Mouse (Mus musculus): ENCODE results near the gene Hist3h2a.

Hist3h2a gene

GRCm38 (mm10) chr11:58954420-58955142 is at the start of gene Hist3h2a, which contains the start of gene Trim17:
Gene Hist3h2a (plus strand): TSS chr11:58954685.
Gene Trim17 (plus strand): TSS chr11:58954685.
- in situ Hi-C loops (cut with MboI; ENCODE audit: low sequenced_read_pairs): no loop called here

DNA sequence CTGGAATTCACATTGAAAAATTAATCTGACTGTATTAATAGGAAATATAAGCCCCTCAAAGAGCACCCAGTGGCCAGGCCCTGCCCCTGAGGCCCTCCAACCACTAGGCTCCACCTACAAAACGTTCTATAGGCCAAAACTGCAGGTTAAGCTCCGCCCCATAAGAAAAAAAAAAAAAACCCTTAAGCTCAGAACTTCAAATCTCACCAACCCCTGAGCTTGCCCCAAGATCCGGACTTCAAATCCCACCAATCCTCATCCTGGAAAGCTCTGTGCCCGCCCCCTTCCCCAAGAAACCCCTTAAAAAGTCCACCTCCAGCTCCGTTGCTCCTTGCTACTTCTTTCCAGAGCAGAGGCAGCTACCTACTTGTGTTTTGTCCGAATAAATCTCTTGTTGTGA is 49.6 kb upstream of the Hist3h2a start:
- in situ Hi-C loops (cut with MboI; ENCODE audit: low sequenced_read_pairs): no loop called here

DNA sequence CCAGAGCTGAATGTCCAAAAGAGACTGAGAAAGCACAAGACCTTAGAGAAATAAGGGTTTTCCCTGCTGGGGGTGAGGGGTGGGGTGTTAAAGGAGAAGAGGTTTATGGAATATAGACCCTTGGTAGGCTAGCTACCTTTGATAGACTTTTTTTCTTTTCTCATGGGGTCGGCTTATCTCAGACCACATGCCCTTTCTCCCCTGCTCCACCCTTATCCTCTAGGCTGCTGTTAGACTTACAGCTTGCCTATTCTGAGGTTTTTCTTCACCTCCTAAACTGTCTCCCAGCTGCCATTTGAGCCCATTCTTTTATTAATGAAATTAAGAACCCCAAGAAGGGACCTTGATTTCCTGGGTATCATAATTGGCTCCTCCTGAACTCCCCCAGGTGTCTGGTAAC is 40.7 kb upstream of the Hist3h2a start:
- in situ Hi-C loops (cut with MboI; ENCODE audit: low sequenced_read_pairs): no loop called here

DNA sequence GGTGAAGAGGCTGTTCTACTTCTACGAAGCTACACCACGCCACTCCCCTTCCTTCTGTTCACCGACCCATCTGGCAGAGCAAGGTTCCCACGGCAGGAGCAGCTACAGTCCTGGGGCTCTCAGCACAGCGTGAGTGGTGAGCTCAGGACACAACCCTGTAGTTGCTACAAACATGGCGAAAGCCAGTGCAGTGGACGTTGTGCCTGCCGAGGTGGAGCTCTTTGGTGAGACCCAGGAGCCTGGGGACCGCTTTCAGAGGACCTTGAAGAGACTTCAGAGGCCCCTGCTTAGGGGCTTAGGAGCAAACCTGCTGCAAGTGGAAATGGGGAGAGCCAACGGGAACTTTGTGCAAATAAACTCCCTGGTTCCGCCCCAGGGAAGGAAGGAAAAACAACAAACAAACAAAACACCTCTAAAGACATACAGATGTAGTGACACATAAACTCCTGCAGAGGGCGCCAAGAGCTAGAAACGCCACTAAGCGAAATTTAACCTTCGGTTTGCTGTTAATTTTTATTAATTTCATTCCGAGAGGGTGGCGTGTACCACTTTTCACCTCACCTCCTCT is 39.9 kb upstream of the Hist3h2a start:
- in situ Hi-C loops (cut with MboI; ENCODE audit: low sequenced_read_pairs): no loop called here

DNA sequence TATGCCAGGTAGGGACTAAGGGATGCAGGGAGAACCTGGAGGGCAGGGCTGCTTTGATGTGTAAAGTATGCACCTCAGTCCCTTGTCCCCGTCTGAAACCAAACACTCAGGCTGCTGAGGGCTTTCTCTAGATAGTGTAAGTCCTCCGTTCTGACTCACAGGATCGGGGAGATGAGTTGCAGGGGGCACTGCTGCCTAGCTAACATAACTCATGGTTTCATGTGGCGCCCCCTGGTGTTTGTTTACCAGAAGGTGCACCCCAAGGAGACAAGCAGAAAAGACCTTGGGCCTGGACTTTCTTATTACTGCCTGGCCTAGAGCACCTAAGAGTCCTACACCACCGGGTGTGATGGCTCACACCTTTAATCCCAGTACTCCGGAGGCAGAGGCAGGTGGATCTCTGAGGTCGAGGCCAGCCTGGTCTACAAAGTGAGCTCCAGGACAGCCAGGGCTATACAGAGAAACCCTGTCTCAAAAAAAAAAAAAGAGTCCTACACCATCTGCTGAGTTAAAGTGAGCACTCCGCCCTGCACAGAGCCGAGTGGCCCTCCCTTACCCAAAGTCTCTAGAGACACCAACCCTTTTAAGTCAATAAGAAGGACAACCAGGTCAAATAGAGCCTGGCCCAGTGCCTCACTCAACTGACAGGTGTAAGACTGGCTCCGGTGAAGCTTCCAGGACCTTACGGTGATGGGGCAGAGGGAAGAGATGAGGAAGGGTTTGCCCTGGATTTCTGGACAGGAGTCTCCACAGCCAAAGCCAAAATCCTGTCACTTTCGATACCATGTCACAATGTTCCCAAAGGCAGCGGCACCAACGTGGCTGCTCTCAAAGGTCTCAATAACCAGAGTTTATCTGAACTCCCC is 37.4 kb upstream of the Hist3h2a start:
- in situ Hi-C loops (cut with MboI; ENCODE audit: low sequenced_read_pairs): no loop called here

GRCm38 (mm10) chr11:58917745-58918366 is 36.6 kb upstream of the Hist3h2a start, which contains the start of gene Btnl10:
Gene Btnl10 (plus strand): TSS chr11:58917908.
- in situ Hi-C loops (cut with MboI; ENCODE audit: low sequenced_read_pairs): no loop called here

DNA sequence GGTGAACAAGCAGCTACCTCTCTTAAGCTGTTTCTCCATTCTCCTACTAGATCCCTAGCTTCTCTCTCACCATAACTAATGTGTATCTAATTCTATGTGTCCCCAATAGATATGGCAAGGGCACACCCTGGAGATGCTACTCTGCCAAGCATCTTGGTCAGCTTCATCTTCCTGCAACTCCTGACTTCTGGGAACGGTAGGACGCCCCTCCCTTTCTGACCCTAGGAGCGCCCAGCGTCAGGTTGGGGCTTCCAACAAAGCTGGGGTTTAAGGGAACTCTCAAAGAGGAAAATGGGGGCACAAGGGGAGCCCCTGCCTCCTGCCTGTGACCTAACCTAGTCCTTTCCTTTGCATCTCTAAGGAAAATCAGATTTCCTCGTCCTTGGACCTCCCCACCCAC is 35.7 kb upstream of the Hist3h2a start:
- in situ Hi-C loops (cut with MboI; ENCODE audit: low sequenced_read_pairs): no loop called here

- in situ Hi-C loops (cut with MboI; ENCODE audit: low sequenced_read_pairs): no loop called here
These were observed 32.1 kb upstream of the Hist3h2a start for GRCm38 (mm10) chr11:58922420-58922819.

DNA sequence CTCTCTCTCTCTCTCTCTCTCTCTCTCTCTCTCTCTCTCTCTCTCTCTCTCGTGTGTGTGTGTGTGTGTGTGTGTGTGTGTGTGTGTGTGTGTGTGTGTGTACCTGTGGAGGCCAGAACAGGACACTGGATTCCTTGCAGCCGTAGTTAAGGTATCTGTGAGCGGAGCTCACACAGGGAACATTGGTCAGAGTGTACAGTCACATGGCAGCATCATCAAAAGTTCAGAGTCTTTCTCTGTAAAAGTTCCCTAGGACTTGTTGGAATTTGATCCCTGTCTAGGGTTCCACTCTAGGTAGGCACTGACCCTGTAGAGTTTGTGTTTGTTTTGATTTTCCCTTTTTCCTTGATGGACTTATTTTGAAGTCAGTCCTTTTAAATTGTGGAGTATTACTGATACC is 27.8 kb upstream of the Hist3h2a start:
- in situ Hi-C loops (cut with MboI; ENCODE audit: low sequenced_read_pairs): no loop called here

GRCm38 (mm10) chr11:58927053-58927452 is 27.4 kb upstream of the Hist3h2a start:
- in situ Hi-C loops (cut with MboI; ENCODE audit: low sequenced_read_pairs): no loop called here

DNA sequence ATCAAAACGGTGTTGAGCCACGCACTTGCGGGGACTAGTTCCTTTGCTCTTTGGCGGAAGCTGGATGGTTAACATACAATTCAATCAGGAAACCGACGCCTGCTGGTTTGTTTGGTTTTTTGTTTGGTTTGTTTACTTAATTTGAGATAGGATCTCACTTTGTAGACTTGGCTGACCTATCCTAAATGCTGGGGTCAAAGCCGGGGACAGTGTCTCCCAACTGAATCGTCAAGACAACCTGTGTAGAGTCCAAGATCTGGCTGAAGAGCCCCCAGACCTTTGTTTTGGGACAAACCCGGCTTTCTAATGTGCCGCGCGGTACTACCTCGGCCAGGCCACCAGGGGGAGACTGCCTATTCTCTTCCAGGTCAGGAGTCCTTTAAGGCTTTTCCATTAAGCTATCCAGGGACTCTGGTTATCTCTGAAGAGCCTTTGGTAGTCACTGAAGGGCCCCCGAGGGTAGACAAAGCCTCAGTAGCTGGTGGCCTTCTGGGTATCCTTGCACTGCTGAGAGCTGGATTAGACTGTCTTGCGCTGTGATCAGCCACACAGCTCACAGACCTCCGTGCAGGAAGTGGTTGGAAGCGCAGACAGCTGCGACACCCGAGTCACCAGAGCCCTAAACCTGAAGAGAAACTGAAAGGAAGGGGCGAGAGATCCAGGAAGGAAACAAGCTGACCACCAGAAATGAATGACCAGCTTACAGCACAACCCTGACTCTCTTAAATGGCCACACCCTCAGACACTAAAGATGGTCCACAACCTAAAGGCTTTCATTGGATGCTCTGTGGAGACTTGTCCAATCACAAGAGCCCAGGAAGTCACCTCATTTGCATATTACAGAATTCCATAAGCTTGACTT is 26.5 kb upstream of the Hist3h2a start:
- in situ Hi-C loops (cut with MboI; ENCODE audit: low sequenced_read_pairs): no loop called here

GRCm38 (mm10) chr11:58929055-58929454 is 25.4 kb upstream of the Hist3h2a start:
- in situ Hi-C loops (cut with MboI; ENCODE audit: low sequenced_read_pairs): no loop called here

DNA sequence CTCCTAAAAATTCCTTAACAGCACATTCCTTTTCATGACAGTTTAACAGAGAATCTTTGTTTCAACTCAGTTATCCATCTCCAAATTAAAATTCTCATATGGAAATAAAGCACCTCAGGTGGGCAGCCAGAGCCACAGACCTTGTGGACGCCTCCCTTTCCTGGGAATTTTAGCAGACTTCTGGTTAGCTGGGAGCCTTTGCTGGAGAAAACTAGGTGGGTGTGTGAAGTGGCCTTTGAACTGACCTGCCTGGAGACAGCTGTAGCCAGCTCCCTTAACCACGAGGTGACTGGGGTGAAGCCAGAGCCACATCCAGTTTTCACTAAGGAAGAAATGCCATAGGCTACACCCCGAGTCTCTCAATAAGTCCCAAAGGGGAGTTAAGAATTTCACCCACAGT is 24.8 kb upstream of the Hist3h2a start:
- in situ Hi-C loops (cut with MboI; ENCODE audit: low sequenced_read_pairs): no loop called here

DNA sequence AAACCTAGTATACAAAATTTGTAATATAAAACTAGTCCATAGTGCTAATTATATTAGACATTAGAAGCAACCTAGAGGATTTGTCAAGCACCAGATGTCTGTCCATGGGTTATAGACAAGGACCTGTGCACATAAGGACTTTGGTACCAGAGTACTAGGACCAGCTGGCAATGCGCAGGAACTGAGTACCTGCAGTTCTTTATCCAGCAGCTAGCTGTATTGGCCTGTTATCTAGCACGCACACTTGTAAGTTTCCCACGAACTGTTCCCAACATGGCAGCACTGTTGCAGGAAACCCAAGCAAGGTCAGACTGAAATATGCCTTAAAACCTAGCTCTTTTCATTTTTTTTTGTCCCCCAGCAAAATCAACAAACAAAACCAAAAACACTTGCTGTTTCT is 24.2 kb upstream of the Hist3h2a start:
- in situ Hi-C loops (cut with MboI; ENCODE audit: low sequenced_read_pairs): no loop called here

- in situ Hi-C loops (cut with MboI; ENCODE audit: low sequenced_read_pairs): no loop called here
These were observed 22.9 kb upstream of the Hist3h2a start for GRCm38 (mm10) chr11:58931576-58931975.

DNA sequence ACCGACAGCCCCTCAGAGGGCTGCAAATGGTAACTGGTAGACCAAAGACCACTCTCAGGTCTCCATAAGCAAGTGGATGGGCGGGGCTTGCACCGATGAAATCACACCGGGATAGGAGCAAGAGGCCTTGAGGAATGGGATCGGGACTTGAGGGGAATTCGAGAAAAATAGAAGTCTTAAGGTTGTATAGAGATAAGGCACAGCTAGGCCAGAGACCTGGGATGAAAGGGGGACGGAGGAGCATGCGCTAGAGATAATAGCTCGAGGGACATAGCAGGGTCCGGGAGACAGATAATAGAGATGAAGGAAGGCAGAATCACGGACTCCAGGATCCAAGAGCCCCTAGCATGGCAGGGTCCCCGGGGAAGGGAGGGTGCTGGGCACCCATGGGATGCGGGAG is 16.6 kb upstream of the Hist3h2a start:
- in situ Hi-C loops (cut with MboI; ENCODE audit: low sequenced_read_pairs): no loop called here

DNA sequence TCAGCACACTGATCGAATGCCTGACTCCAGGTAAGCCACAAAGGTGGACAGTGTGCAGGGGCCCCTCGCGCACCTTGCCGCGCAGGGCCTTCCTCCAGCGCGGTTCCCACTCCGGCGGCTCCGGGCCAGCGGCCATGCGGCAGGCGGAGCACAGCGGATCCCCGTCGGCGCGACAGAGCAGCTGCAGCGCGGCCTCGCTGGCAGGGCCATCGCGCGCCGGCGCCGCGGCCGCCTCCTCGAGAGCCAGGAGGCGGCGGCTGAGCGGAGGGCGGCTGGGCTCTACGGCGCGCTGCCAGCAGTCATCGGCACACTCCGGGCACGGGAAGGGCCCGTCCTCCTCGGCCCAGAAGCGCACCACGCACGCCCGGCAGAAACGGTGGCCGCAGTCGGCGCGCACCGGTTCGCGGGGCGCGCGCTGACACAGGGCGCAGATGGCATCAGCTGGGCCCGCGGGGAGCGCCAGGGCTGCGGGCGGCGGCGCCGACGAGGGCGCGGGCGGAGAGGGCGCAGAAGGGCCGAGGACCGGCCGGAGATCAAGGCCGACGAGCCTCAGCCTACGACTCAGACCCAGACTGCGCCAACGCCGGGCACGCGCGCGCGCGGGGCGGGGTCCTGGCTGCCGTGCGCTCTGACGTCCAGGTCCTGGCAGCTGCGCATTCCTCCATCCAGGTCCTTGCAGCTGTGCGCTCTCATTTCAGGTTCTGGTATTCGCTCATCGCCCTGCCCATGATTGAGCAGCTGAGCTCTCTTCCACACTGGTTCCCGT is 16.0 kb upstream of the Hist3h2a start, which contains the start of gene Rnf187:
TSS of gene Rnf187 (minus strand) at position 595 of the 766 bp plus-strand sequence.
- in situ Hi-C loops (cut with MboI; ENCODE audit: low sequenced_read_pairs): no loop called here

GRCm38 (mm10) chr11:58939088-58939439 is 15.4 kb upstream of the Hist3h2a start:
- in situ Hi-C loops (cut with MboI; ENCODE audit: low sequenced_read_pairs): no loop called here

DNA sequence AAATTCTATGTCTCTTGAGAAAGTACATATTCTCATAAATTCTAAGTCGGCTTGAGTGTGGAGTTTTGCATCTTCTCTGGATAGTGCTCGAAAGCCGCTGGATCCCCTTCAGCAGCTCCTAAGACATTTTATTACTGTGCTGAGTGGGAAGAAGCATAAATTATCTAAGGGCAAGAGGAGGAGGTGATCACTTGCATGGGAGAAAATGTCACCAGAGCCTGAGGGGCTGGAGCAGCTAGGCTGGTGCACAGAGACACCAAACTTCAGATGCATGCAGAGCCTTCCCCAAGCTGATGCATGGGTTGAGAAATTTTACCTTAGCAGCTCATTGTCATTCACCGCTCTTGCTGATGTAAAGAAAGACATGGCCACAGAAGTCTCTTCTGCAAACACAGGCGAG is 10.3 kb upstream of the Hist3h2a start:
- in situ Hi-C loops (cut with MboI; ENCODE audit: low sequenced_read_pairs): no loop called here

GRCm38 (mm10) chr11:58947306-58947705 is 7.2 kb upstream of the Hist3h2a start:
- in situ Hi-C loops (cut with MboI; ENCODE audit: low sequenced_read_pairs): no loop called here
